Mouse (Mus musculus) brain, embryonic 14.5 days (tissue): ENCODE results near the gene Immp2l. TPM values are rescaled to one million over a fixed set of nuclear protein-coding genes. Genes with fewer than 3 reads are reported as not detected.

Experiments
- DNase-seq: peaks from one replicate; pipeline ENCODE4 v3.0.0-alpha.2; 2011; ENCODE audit warnings: low read depth
- CTCF ChIP-seq: fragments of 200-500 bp; IDR thresholded peaks from 2 replicates; pipeline ENCODE4 v1.5.1; 2012; ENCODE audit warnings: inconsistent platforms, mild to moderate bottlenecking, moderate library complexity, borderline replicate concordance; ENCODE audit not compliant: insufficient read depth, insufficient read length; ENCODE audit errors: extremely low read depth
- POLR2A ChIP-seq: fragments of 200-500 bp; IDR thresholded peaks from 2 replicates; pipeline ENCODE4 v1.6.1; 2012; ENCODE audit warnings: mild to moderate bottlenecking, inconsistent platforms, borderline replicate concordance; ENCODE audit not compliant: poor library complexity, insufficient read depth, insufficient read length, severe bottlenecking; ENCODE audit errors: extremely low read depth
- polyA plus RNA-seq: library from polyadenylated mRNA; depleted of rRNA; stranded (reverse); fragments of >200 nt; gene quantifications from 2 replicates; pipeline ENCODE4 v1.2.3, GENCODE M21; 2012

Immp2l gene
- polyA plus RNA-seq, 1 experiment, result 3.5 TPM

- TF ChIP-seq POLR2A (no peak), CTCF (no peak)
- no peak for DNase-seq
Observed at GRCm38 (mm10) chr12:41118358-41118757, 94.5 kb downstream of the Immp2l start.

GRCm38 (mm10) chr12:41119657-41120056, 95.8 kb downstream of the Immp2l start:
- DNase-seq, result no peak
- TF ChIP-seq POLR2A (no peak), CTCF (no peak)

GRCm38 (mm10) chr12:41123207-41123606, 99.3 kb downstream of the Immp2l start:
- TF ChIP-seq CTCF (peak; percentile 6; the same call in 1 of the 2 replicates), POLR2A (no peak)
- peak; percentile 26 for DNase-seq

- no peak for DNase-seq
- no peak for TF ChIP-seq POLR2A
- no peak for TF ChIP-seq CTCF
Observed at GRCm38 (mm10) chr12:41134885-41135284, 111.0 kb downstream of the Immp2l start.

- TF ChIP-seq POLR2A (no peak), CTCF (no peak)
- DNase-seq, result no peak
Observed at GRCm38 (mm10) chr12:41159543-41159942, 135.7 kb downstream of the Immp2l start.

GRCm38 (mm10) chr12:41167802-41168201, 143.9 kb downstream of the Immp2l start:
- no peak for DNase-seq
- TF ChIP-seq POLR2A (no peak), CTCF (no peak)

- TF ChIP-seq POLR2A (no peak), CTCF (no peak)
- no peak for DNase-seq
Observed at GRCm38 (mm10) chr12:41170051-41170450, 146.2 kb downstream of the Immp2l start.

- DNase-seq, result no peak
- TF ChIP-seq POLR2A, result no peak
- no peak for TF ChIP-seq CTCF
Observed at GRCm38 (mm10) chr12:41182856-41183255, 159.0 kb downstream of the Immp2l start.

GRCm38 (mm10) chr12:41185060-41185459, 161.2 kb downstream of the Immp2l start:
- TF ChIP-seq POLR2A (no peak), CTCF (no peak)
- DNase-seq, result no peak

GRCm38 (mm10) chr12:41185509-41185908, 161.6 kb downstream of the Immp2l start:
- no peak for TF ChIP-seq CTCF
- TF ChIP-seq POLR2A, result no peak
- DNase-seq, result no peak

GRCm38 (mm10) chr12:41192829-41193228, 168.9 kb downstream of the Immp2l start:
- no peak for DNase-seq
- TF ChIP-seq CTCF (no peak), POLR2A (no peak)

- TF ChIP-seq POLR2A, result no peak
- no peak for TF ChIP-seq CTCF
- DNase-seq, result no peak
Observed at GRCm38 (mm10) chr12:41196374-41196773, 172.5 kb downstream of the Immp2l start.

- TF ChIP-seq POLR2A, result no peak
- no peak for DNase-seq
Observed at GRCm38 (mm10) chr12:41215186-41215585, 191.3 kb downstream of the Immp2l start.

- no peak for TF ChIP-seq POLR2A
- TF ChIP-seq CTCF, result peak; percentile 1; the same call in 1 of the 2 replicates
- DNase-seq, result no peak
Observed at GRCm38 (mm10) chr12:41221893-41222292, 198.0 kb downstream of the Immp2l start.

- TF ChIP-seq CTCF (no peak), POLR2A (no peak)
- DNase-seq, result no peak
Observed at GRCm38 (mm10) chr12:41223686-41224085, 199.8 kb downstream of the Immp2l start.
